Mouse (Mus musculus) myocyte (in vitro differentiated cells): ENCODE results near the gene Jak2.

Experiments
- CEBPB ChIP-seq: IDR thresholded peaks from 2 replicates; pipeline ENCODE4 v1.6.1; 2011; ENCODE audit warnings: mild to moderate bottlenecking, moderate library complexity; ENCODE audit not compliant: poor library complexity, insufficient read depth, severe bottlenecking
- E2F4 ChIP-seq: IDR thresholded peaks from one replicate; pipeline ENCODE4 v1.6.1; 2011; ENCODE audit warnings: mild to moderate bottlenecking, control low read depth, moderate library complexity; ENCODE audit not compliant: insufficient read depth
- MAX ChIP-seq: IDR thresholded peaks from one replicate; pipeline ENCODE4 v1.6.1; 2011; ENCODE audit warnings: low read depth, mild to moderate bottlenecking, control low read depth
- MYOD1 ChIP-seq, 3 experiments: IDR thresholded peaks; one replicate each; pipeline ENCODE4 v1.6.1; 2011; ENCODE audit warnings: control low read depth in 2 of 3, low read depth in 2 of 3, mild to moderate bottlenecking in 2 of 3, moderate library complexity in 1 of 3; ENCODE audit not compliant: insufficient read length in 2 of 3, control insufficient read depth in 1 of 3
- MYOG ChIP-seq, 3 experiments: IDR thresholded peaks; one replicate each; pipeline ENCODE4 v1.6.1; 2011; ENCODE audit warnings: control low read depth in 2 of 3, low read depth in 2 of 3, mild to moderate bottlenecking in 2 of 3; ENCODE audit not compliant: insufficient read length in 2 of 3, control insufficient read depth in 1 of 3, insufficient read depth in 1 of 3
- POLR2A ChIP-seq: IDR thresholded peaks from one replicate; pipeline ENCODE4 v1.6.1; 2011; ENCODE audit warnings: low read depth, mild to moderate bottlenecking, control low read depth, moderate library complexity; ENCODE audit not compliant: insufficient read length
- POLR2AphosphoS2 ChIP-seq: IDR thresholded peaks from one replicate; pipeline ENCODE4 v1.6.1; 2011; ENCODE audit warnings: low read depth, control low read depth; ENCODE audit not compliant: insufficient read length
- REST ChIP-seq: IDR thresholded peaks from one replicate; pipeline ENCODE4 v1.6.1; 2011; ENCODE audit warnings: mild to moderate bottlenecking, control low read depth, moderate library complexity; ENCODE audit not compliant: insufficient read depth, insufficient read length
- TCF12 ChIP-seq: IDR thresholded peaks from one replicate; pipeline ENCODE4 v1.6.1; 2011; ENCODE audit warnings: mild to moderate bottlenecking, control low read depth; ENCODE audit not compliant: poor library complexity, insufficient read depth, severe bottlenecking
- USF1 ChIP-seq: IDR thresholded peaks from one replicate; pipeline ENCODE4 v1.6.1; 2011; ENCODE audit warnings: low read depth, mild to moderate bottlenecking, control low read depth, moderate library complexity

DNA sequence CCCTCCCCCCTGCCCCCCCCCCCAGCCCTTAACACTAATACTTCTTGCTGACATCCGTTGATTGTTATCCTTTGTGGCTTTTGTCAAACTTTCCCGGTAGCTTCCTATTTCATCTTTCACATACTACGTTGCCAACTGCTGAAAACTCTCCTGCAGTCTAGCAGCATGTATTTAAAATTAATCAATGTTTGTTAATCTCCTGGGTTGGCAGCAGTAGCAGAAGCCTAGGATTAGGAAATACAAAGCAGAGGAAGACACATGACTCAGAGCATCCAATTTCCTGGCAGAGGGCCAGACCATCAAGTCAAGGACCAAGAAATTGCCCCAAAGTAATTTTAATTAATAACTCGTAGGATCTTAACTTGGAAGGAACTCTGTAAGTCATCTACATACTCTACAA is 29.8 kb upstream of the Jak2 start:
- TF ChIP-seq POLR2A (no peak), E2F4 (no peak), USF1 (no peak), POLR2AphosphoS2 (no peak), MAX (no peak), REST (no peak), MYOD1 (IDR thresholded peaks at IDR 0.05; ENCODE audit: control insufficient read depth in 1 of 3, insufficient read length in 2 of 3, low read depth in 2 of 3) (no peak), TCF12 (no peak), CEBPB (no peak), MYOG (IDR thresholded peaks at IDR 0.05; ENCODE audit: control insufficient read depth in 1 of 3, insufficient read depth in 1 of 3, insufficient read length in 2 of 3, low read depth in 2 of 3) (no peak)
